Mouse (Mus musculus) urinary bladder, adult 18-20 months (tissue): ENCODE results near the gene Kcnj13.

Source experiments
- DNase-seq, 2 experiments: peaks; one replicate each; pipeline ENCODE4 v3.0.0; 2022; ENCODE audit warnings: low spot score in 2 of 2, mixed read lengths in 2 of 2

Gene Kcnj13

DNA sequence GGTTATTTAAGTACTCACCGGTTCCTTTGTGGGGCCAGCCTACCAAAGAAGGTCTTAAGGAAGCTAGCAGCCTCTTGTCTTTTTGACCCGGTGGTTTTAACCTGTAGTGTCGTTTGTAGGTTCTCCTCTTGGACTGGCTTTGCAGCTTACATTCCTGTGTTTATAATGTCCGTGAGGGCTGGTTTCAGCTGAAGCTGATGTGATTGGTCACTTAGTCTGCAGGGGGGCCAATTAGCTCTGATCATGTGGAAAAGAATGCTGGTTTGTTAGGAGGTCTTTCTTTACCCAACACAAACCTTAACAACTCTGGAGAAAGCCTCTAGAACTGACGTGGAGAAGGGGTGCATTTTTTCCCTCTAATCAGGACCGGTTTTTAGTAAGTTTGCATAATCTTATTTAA lies at the start of gene Kcnj13:
TSS of gene Kcnj13 (minus strand) at position 136 of the 400 bp plus-strand sequence.
- no peak for DNase-seq

DNA sequence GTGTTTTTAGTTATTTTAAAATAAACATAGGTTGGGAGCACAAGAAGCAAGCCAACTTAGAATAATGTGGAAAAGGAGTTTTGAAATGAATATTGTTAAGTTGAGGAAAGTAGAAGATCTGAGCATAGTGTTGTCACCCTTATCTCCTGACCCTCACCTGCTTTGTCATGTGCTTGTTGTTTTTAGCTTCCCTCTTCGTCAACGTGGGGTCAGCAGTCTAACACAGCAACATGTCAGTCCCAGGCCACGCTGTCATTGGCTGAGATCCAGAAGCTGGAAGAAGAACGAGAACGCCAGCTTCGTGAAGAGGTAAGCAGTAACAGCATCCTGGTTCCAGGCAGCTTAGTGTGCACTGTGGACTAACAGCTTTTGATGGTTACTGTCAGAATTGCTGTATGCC lies 42.1 kb upstream of the Kcnj13 start:
- no peak for DNase-seq

DNA sequence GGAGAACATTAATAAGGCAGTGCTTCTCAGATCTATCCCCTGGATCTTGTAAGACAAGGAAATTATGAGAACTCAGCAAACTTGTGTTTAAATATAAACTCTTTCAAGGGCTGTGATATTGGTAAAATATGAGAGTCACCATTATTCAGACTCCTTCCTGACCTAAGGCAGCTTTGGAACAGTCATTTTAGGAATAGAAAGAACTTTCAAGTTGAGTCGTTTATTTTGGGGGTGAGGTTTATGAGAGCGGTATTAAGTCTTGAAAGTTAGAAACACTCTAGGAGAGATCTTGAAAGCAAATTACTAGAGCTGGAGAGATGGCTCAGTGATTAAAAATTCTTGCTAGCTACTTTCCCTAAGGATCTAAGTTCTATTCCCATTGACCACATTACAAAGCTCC lies 40.6 kb upstream of the Kcnj13 start:
- no peak for DNase-seq

DNA sequence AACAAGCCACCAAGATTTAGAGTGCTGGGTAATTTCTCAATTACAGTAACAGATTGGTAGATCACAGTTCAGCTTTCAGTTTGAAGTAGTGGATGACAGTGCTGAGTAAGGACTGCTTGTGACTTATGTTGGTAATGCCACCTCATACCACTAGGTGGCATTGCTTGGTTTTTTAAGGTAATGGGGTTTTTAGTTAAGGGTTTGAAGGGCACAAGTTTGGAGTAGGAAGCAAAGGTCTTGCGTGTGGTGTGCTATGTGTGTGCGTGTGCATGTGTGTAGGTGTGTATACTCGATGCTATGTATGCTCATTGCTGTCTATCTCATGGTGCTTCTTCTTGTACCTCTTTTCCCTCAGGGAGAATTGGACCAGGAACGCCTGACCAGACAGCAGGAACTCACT lies 24.2 kb upstream of the Kcnj13 start:
- no peak for DNase-seq

DNA sequence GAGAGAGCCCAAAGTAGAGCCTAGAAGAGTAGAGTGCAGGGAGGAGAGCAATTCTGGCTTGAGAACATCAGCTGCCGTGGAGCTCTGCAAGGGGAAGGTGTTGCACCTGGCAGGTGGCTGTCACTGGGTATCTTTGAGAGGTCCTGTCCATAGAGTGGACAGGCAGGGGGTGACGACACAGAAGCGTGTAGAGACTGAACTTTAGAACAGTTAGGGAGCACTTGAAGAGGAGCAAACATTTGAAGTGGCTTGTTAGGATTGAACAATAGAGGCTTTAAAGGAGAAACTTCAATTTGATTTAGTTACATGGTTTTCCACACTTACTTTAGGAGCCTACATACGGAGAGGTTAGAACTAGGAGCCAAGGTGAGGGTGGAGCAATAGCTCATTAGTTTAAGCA lies 14.9 kb upstream of the Kcnj13 start:
- DNase-seq, result no peak

DNA sequence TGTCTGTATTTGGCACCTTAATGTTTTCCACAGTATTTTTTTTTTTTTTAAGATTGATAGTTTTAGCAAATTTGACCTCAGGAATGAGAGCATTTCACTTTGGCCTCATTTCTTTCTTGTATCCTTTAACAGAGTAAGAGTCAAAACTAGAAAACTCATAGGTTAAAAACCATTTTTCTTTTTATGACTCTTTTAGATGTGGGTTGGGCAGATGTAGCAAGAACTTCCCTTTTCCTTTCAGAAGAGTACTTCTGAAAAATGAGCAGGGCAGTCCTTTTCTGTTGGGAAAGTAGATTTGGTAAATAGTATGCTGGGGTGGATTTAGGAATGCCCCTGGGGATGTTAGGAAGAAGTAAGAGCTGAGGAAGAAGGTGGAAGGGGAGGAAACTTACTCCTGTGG lies 11.5 kb upstream of the Kcnj13 start:
- no peak for DNase-seq

DNA sequence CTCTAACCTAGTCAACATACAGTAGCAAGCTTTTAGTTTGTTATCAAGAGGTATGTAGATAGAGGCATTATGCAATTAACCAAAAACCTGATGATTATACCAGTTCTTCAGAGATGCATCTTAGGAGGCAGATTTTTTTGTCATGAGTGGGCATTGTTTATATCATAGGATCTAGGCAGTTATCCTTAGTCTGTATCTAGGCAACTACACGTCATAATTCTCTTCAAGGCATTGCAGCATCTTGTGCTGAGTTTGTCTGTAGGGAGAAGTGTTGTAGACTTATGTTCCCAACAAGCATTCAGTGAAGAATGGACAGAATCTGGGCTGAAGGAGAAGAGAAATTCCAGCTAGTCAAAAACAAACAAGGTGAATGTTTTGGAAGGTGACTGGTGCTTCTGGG lies 10.2 kb upstream of the Kcnj13 start:
- DNase-seq, result no peak

DNA sequence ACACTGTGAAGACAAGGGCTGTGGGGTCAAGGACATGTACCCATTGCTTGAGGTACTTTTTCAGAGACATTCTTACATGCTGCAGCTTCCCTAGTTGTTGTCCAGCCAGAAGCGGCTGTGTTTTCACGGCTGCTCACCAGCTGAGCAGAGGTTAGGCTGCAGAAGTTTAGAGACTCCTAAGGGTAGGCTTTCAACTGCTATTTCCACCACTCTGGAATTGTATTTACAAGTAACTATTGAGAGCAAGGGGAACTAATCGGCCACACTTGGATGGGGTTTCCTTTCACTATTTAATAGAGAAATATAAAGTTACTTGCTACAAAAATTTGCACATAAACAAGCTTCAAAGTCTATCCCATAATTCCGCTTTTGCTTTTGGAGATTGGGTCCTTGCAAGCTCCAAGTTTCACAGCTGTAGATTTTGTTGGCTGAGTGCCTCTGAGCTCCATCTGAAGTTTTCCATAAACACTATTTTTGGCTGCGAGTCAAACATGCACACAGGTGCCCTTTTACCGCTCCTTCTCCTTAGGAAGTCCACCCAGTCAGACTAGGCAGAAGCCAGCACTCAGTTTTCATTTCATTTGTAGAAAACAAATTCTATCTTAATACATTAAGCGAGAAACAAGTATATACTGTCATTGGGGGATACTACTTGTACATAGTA lies 2.5 kb upstream of the Kcnj13 start:
- no peak for DNase-seq

DNA sequence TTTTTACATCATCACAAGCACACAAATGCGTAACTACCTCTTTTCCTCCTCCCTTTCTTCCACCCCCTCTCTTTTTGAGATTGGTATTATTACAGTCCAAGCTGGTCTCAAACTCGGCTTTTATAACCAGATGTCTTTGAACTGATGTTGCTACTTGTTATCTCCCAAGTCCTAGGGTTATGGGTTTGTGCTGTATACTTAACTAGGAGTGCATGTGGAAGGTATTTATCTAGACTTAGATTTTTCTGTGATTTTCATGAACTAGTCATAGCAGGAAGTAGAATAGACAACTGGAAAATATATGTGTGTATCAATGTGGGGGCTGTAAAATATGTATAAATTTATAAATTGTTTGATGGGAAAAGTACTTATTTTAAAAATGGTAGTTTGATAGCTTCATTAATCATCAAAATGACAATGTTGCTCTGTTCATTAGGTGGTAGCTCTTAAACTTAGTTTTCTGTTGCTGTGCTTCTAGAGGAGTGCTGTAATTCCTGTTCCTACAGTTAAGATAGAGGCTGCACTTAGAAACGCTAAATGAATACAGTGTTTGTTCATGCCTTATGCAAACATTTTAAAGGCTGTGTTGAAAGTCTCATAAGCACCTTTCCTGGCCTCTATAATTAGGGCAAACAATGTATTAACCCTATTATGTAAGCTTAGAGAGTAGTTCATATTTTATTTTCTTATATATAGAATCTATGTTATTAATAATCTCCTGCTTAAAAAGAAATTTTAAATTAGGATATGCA lies 909 bp downstream of the Kcnj13 start:
- no peak for DNase-seq

DNA sequence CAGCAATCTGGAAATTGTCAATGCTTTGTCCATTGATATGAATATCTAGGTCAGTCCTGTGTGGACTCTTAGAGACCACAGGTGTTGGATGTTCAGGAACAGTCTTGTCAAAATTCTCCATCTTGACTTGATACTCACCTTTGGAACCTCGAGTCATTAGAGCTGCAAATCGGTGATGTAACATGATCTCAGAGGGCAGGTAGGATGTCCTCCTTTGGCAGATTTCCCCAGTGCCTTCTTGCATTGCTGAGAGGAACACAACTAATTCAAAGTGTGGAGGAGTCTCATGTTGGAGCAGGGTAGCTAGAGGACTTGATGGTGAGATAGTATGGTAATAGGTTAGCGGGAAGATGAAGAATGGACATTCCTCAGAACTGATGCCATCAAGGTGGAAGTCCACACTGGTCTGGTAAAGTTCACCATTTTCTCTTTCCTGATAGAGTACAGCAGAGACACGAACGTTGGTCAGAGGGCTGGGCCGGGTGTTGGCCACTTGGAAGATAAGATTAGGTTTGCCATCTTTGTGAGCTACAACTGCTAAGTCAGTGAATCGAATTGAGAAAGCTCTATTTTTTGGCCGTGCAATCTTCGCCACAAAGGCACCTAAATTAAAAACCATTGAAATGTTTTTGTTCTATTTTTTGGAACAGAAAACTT lies 8.0 kb downstream of the Kcnj13 start:
- no peak for DNase-seq

DNA sequence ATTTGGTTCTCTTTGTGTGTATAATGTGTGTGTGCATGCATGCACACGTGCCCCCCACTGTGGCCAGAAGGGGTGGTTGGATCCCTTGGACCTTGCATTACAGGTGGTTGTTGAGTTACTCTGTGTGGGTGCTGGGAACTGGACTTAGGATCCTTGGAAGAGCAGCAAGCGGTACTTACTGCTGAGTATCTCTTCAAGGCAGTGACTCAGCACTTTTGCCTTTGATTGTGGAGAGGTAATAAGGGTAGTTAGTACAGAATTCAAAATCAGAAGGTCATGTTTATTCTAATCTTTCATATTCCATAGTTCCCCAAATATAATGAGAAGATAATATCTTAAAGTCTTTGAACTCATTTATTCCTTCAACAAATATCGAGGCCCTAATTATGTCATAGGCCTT lies 13.4 kb downstream of the Kcnj13 start:
- DNase-seq, result no peak

DNA sequence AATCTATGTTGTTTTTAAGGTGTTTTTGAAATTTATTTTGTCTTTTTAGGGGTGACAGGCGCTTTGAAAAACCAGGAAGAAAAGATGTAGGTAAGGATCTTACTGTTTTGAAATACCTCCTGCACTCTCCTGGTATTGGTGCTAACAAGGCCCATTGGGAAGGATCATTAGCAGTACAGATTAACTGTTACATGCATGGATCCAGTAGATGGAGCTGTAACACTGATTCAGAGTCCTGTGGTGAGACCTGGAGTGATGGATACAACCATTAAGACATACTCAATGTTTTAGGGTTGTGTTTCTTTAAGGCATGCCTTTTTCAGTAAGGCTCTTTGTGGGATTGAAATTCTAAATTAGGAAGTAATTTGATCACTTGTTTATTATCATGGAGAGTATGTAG lies 14.6 kb downstream of the Kcnj13 start:
- no peak for DNase-seq

DNA sequence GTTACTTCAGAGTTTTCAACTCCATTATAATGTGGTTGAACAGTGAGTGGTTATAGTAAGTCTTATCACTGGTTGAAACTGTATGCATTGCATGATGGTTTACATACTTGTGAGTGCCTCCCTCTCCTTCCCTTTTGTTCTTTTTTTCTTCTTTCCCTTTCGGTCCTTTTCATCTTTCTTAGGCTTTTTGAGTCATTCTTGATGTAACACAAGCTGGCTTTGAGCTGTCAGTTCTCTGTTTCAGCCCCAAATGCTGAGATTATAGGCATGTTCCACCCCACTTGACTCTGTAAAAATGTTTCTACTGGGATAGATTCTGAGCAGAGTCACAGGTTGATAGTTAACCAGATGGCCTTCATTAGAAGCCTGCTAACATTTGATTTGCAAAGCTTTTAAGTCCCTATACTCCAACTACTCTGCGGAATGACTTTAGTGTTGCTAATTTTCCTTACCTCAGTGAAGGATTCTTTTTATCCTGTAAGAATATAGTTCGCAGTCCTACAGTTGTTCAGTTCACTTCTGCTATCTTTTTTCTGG lies 16.4 kb downstream of the Kcnj13 start:
- no peak for DNase-seq

DNA sequence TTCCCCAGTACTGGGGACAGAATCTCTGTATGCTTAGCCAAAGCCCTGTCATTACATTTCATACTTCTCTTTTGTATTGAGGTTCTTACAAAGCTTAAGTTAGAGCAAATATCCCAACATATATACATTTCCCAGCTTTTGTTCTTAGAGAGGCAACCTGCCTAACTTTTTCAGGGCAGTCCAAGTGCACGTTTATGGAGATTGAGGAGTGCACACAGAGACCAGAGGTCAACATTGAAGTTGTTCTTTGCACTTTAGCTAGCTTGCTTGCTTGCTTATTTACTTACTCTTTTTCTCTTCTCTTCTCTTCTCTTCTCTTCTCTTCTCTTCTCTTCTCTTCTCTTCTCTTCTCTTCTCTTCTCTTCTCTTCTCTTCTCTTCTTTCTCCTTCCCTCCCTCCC lies 34.3 kb downstream of the Kcnj13 start:
- no peak for DNase-seq

DNA sequence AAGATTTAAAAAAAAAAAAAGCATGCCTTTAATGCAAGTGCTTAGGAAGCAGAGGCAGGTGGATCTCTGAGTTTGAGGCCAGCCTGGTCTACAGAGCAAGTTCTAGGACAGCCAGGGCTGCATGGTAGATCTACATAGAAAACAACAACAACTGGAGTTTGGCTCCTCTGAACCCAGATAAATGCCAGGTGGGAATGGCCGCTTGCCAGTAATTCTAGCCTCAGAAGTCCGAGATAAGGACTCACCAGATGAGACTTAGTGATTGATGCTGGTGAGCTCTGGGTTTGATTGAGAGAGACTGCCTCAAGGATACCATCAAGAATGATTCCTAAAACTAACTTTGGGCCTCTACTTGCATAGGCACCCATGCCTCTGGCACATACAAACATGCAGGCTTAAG lies 44.0 kb downstream of the Kcnj13 start:
- DNase-seq, result no peak
